Mouse (Mus musculus): ENCODE data around the gene C1ql2.

DNA sequence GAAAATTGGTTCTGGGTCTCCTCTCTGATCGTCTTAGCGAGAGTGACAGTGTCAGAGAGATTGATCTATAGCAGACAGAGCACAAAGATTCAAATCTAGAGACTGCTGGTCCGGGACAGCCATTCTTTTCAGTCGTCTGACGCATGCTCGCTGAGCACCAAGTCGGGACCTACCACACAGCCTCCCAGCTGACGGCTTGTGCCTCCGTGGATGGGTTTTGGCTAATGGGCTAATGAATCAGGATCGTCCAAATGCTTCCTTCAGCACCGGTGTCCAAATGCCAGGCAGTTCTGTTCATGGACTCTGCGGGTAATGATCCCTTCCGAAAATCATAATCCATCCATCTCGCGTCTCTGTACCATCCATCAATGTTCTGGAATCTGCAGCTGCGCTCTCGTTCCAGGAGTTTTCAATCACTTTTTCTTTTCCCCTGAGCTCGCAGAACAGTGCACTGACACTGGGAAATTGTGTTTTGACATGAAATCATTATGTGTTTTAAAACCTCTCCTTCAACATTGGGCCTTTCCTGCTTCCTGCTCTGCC, 44.7 kb downstream of the C1ql2 start:
- TF ChIP-seq CTCF (IDR thresholded peaks at IDR 0.05; ENCODE audit: low read depth, low read length) (no peak), POLR2A (IDR thresholded peaks at IDR 0.05; ENCODE audit: borderline replicate concordance, low read depth, low read length) (no peak)

Measured in bone marrow macrophage, adult 2 months (primary cell).